Mouse (Mus musculus) limb, embryonic 11.5 days (tissue): ENCODE measurements around the gene Rasgrf2. TPM values are rescaled to one million over a fixed set of nuclear protein-coding genes. Genes with fewer than 3 reads are reported as not detected.
"Not testable (repeated sequence)": the region's sequence is repeated elsewhere in the genome, so short reads cannot be mapped to it uniquely, and the experiment has no call there.

Experiments used
- ATAC-seq: fragments of 200-750 bp; cut with Nextera tagmentation; 2 replicates; pipeline ENCODE4 v1.8.0; 2017; ENCODE audit warnings: low read depth; ENCODE audit not compliant: insufficient number of reproducible peaks, low FRiP score, low TSS enrichment
- DNase-seq: peaks from one replicate; pipeline ENCODE4 v3.0.0-alpha.2; 2015; ENCODE audit warnings: low spot score
- H3K27ac ChIP-seq: fragments of 300-500 bp; sonication (generic); replicated peaks from 2 replicates; pipeline ENCODE4 v1.5.1; 2014; ENCODE audit warnings: low read depth, mild to moderate bottlenecking, low read length
- H3K27me3 ChIP-seq: fragments of 300-500 bp; sonication (generic); 2 replicates; pipeline ENCODE4 v1.6.1; 2014; ENCODE audit warnings: mild to moderate bottlenecking, low read length, mixed read lengths; ENCODE audit not compliant: control insufficient read depth, insufficient read depth
- H3K36me3 ChIP-seq: fragments of 300-500 bp; sonication (generic); 2 replicates; pipeline ENCODE4 v1.6.1; 2014; ENCODE audit warnings: mild to moderate bottlenecking, low read length, moderate library complexity, mixed read lengths; ENCODE audit not compliant: control insufficient read depth, insufficient read depth
- H3K4me1 ChIP-seq: fragments of 300-500 bp; sonication (generic); 2 replicates; pipeline ENCODE4 v1.6.1; 2014; ENCODE audit warnings: low read length, mixed read lengths; ENCODE audit not compliant: control insufficient read depth, insufficient read depth
- H3K4me2 ChIP-seq: fragments of 300-500 bp; sonication (generic); 2 replicates; pipeline ENCODE4 v1.6.1; 2014; ENCODE audit warnings: low read depth, mild to moderate bottlenecking, moderate library complexity; ENCODE audit not compliant: severe bottlenecking
- H3K4me3 ChIP-seq: fragments of 300-500 bp; sonication (generic); 2 replicates; pipeline ENCODE4 v1.5.1; 2014; ENCODE audit warnings: low read depth, low read length
- H3K9ac ChIP-seq: fragments of 300-500 bp; sonication (generic); 2 replicates; pipeline ENCODE4 v1.6.1; 2014; ENCODE audit warnings: mild to moderate bottlenecking, low read length
- H3K9me3 ChIP-seq: fragments of 300-500 bp; sonication (generic); 2 replicates; pipeline ENCODE4 v1.6.1; 2016; ENCODE audit warnings: low read length; ENCODE audit not compliant: control insufficient read depth
- WGBS: fragments of 180-500 bp; shearing (Covaris S2); extraction: QIAGEN DNeasy Blood & Tissue Kit; methylation state at CpG from one replicate; pipeline ENCODE4 v1.1.7; 2014; 5-methylcytosine and 5-hydroxymethylcytosine counted together
- polyA plus RNA-seq: library from polyadenylated mRNA; unstranded; fragments of >200 nt; fragmentation: Nextera tagmentation; extraction: Ambion mirVana; gene quantifications from 2 replicates; pipeline ENCODE4 v1.2.1, GENCODE M21; 2014

Rasgrf2 gene
- 0.05 TPM in 1 of 2 replicates, not detected in the other for polyA plus RNA-seq

- Histone ChIP-seq H3K4me2 (peak within 1 kb of the TSS; percentile 94), H3K4me1 (peaks cover 4% of the 10 kb centered on the region; the same call in 1 of the 2 replicates), H3K4me3 (peak within 1 kb of the TSS; percentile 44), H3K36me3 (no peaks in the 10 kb centered on the region), H3K9ac (0 out of 2 replicates have a peak within 1 kb of the TSS, but pooled peaks have one; percentile 4), H3K27me3 (peaks cover 36% of the 10 kb centered on the region), H3K27ac (no peak within 1 kb of the TSS), H3K9me3 (no peaks in the 10 kb centered on the region)
- WGBS, result 2% methylated on average over 62 of the region's 70 CpGs
- ATAC-seq (peak; percentile 76; the same call in 1 of the 2 replicates), DNase-seq (peak; percentile 56)
Measured at GRCm38 (mm10) chr13:92131384-92132150, at the start of gene Rasgrf2. TSS of gene Rasgrf2 (minus strand) at chr13:92131656.

GRCm38 (mm10) chr13:92172686-92173085 is 41.2 kb upstream of the Rasgrf2 start:
- H3K4me2 ChIP-seq, DNase-seq, H3K4me3 ChIP-seq, ATAC-seq, H3K36me3 ChIP-seq, H3K9me3 ChIP-seq, H3K27me3 ChIP-seq, H3K4me1 ChIP-seq, H3K9ac ChIP-seq, H3K27ac ChIP-seq: not testable (repeated sequence)
- WGBS, result 86% methylated on average over 8 of the region's 8 CpGs

- no peak for ATAC-seq
- no peak overlapping the region for H3K4me2 ChIP-seq
- 82% methylated on average over 3 of the region's 3 CpGs for WGBS
Measured at GRCm38 (mm10) chr13:92150551-92150950, 19.1 kb upstream of the Rasgrf2 start.

GRCm38 (mm10) chr13:92148858-92149257 is 17.4 kb upstream of the Rasgrf2 start:
- peaks cover 7% of the 10 kb centered on the region; the same call in 1 of the 2 replicates for H3K9me3 ChIP-seq
- H3K27ac ChIP-seq, result no peak overlapping the region
- no peaks in the 10 kb centered on the region for H3K36me3 ChIP-seq
- H3K4me2 ChIP-seq, result no peak overlapping the region
- H3K9ac ChIP-seq, result no peak overlapping the region
- H3K4me1 ChIP-seq, result no peaks in the 10 kb centered on the region
- no peak for DNase-seq
- no peak for ATAC-seq
- 82% methylated on average over 4 of the region's 4 CpGs for WGBS
- H3K27me3 ChIP-seq, result no peaks in the 10 kb centered on the region
- no peak overlapping the region for H3K4me3 ChIP-seq

More at GRCm38 (mm10) chr13:92150551-92150950, 19.1 kb upstream of the Rasgrf2 start:
- no peak overlapping the region for H3K9ac ChIP-seq
- DNase-seq, result no peak
- no peaks in the 10 kb centered on the region; the same call in 1 of the 2 replicates for H3K9me3 ChIP-seq
- no peak overlapping the region for H3K4me3 ChIP-seq
- H3K27ac ChIP-seq, result no peak overlapping the region
- H3K36me3 ChIP-seq, result no peaks in the 10 kb centered on the region
- no peaks in the 10 kb centered on the region for H3K4me1 ChIP-seq
- H3K27me3 ChIP-seq, result no peaks in the 10 kb centered on the region

- H3K9ac ChIP-seq, result no peak overlapping the region
- 85% methylated on average over 3 of the region's 3 CpGs for WGBS
- no peak overlapping the region for H3K4me2 ChIP-seq
- peaks cover 4% of the 10 kb centered on the region; the same call in 1 of the 2 replicates for H3K4me1 ChIP-seq
- H3K9me3 ChIP-seq, result no peaks in the 10 kb centered on the region
- H3K27ac ChIP-seq, result no peak overlapping the region
- H3K27me3 ChIP-seq, result peaks cover 33% of the 10 kb centered on the region
- ATAC-seq (no peak), DNase-seq (no peak)
- no peaks in the 10 kb centered on the region for H3K36me3 ChIP-seq
- no peak overlapping the region for H3K4me3 ChIP-seq
Measured at GRCm38 (mm10) chr13:92134792-92135191, 3.3 kb upstream of the Rasgrf2 start.

GRCm38 (mm10) chr13:92132599-92132998 is 1.1 kb upstream of the Rasgrf2 start:
- Histone ChIP-seq H3K27ac (no peak overlapping the region), H3K9me3 (no peaks in the 10 kb centered on the region), H3K4me2 (no peak overlapping the region), H3K36me3 (no peaks in the 10 kb centered on the region), H3K4me1 (peaks cover 4% of the 10 kb centered on the region; the same call in 1 of the 2 replicates), H3K27me3 (peaks cover 36% of the 10 kb centered on the region), H3K4me3 (no peak overlapping the region), H3K9ac (no peak overlapping the region)
- ATAC-seq (no peak), DNase-seq (no peak)
- 78% methylated on average over 2 of the region's 2 CpGs for WGBS

GRCm38 (mm10) chr13:92130994-92131383 is 467 bp downstream of the Rasgrf2 start:
- peak overlapping the region; percentile 94 for H3K4me2 ChIP-seq
- no peak overlapping the region for H3K27ac ChIP-seq
- peaks cover 4% of the 10 kb centered on the region; the same call in 1 of the 2 replicates for H3K4me1 ChIP-seq
- DNase-seq, result peak; percentile 56
- ATAC-seq, result peak; percentile 65
- H3K9ac ChIP-seq, result no peak overlapping the region
- H3K27me3 ChIP-seq, result peaks cover 36% of the 10 kb centered on the region
- 13% methylated on average over 22 of the region's 22 CpGs for WGBS
- H3K36me3 ChIP-seq, result no peaks in the 10 kb centered on the region
- H3K4me3 ChIP-seq, result peak overlapping the region; percentile 44
- H3K9me3 ChIP-seq, result no peaks in the 10 kb centered on the region

- 86% methylated on average over 4 of the region's 4 CpGs for WGBS
- Histone ChIP-seq H3K4me1 (peaks cover 4% of the 10 kb centered on the region; the same call in 1 of the 2 replicates), H3K4me3 (no peak overlapping the region), H3K9me3 (no peaks in the 10 kb centered on the region), H3K9ac (no peak overlapping the region), H3K36me3 (no peaks in the 10 kb centered on the region), H3K27me3 (peaks cover 36% of the 10 kb centered on the region), H3K4me2 (no peak overlapping the region), H3K27ac (no peak overlapping the region)
- DNase-seq (no peak), ATAC-seq (no peak)
Measured at GRCm38 (mm10) chr13:92129877-92130276, 1.6 kb downstream of the Rasgrf2 start.
